In the genomic region with DNA sequence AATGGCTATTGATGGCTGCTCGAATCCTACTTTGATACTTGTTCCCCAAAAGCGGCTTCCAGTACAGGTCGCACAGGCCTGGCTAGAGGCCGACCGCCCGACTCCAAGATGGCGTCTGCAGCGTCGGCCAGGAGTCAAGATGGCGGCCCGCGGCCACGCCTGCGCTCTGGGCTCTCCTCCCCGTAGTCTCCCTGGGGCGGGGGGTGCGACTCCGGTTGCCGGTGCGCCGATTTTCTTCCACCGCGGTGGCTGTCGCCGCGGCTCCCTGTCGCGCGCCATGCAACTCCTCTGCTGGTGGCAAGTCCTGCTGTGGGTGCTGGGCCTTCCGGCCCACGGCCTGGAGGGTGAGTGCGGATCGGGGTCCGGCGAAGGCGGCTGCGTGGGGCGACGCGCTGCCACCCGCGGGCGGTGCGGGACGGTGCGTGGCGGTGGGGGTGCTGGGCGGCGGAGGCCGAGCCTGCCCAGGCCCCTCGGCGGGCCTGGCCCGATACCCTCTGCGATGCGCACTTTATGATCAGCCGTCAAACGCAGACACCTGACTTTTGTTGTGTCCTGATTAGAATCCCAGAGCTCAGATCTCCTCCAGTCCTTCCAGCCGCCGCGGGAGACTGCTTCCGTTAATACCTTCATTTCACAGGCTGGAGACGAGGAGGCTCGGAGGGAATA, we compare ENCODE assay signal across 8 mouse cellular contexts. TPM values are rescaled to one million over a fixed set of nuclear protein-coding genes. Genes with fewer than 3 reads are reported as not detected.
DNase-seq lines count a peak whose midpoint lies in the region; ATAC-seq and TF ChIP-seq lines count a peak whose summit lies in the region.

A gene (plus strand): TSS at position 150 of the 666 bp plus-strand sequence.

- peak within 1 kb of the TSS; percentile 92 for H3ac ChIP-seq in C2C12 (ENCODE audit: control insufficient read depth, insufficient read length, low read depth)

- under 1% methylated on average over 63 of the region's 63 CpGs for WGBS in heart, embryonic 11.5 days (ENCODE audit: insufficient replicate concordance)
- 1% methylated on average over 62 of the region's 63 CpGs for WGBS in kidney, embryonic 15.5 days
- under 1% methylated on average over 61 of the region's 63 CpGs for WGBS in limb, embryonic 15.5 days
- WGBS in midbrain, postnatal 0 days = under 1% methylated on average over 49 of the region's 63 CpGs

- peak within 1 kb of the TSS; percentile 67 for H3K4me2 ChIP-seq in heart, embryonic 11.5 days
- H3K4me2 ChIP-seq in kidney, embryonic 15.5 days = peak within 1 kb of the TSS; percentile 61
- peak within 1 kb of the TSS; percentile 55 for H3K4me2 ChIP-seq in limb, embryonic 15.5 days
- H3K4me2 ChIP-seq in midbrain, postnatal 0 days (ENCODE audit: low read depth, low read length, poor library complexity, severe bottlenecking) = peak within 1 kb of the TSS; percentile 55

- peaks cover 4% of the 10 kb centered on the region for H3K79me3 ChIP-seq in C2C12 (ENCODE audit: low read depth)

- peak within 1 kb of the TSS; percentile 87 for H3K27ac ChIP-seq in heart, embryonic 11.5 days (ENCODE audit: low read depth, low read length)
- H3K27ac ChIP-seq in kidney, embryonic 15.5 days = peak within 1 kb of the TSS; percentile 80
- peak within 1 kb of the TSS; percentile 92 for H3K27ac ChIP-seq in limb, embryonic 15.5 days
- peak within 1 kb of the TSS; percentile 97 for H3K27ac ChIP-seq in midbrain, postnatal 0 days (ENCODE audit: low read depth, low read length)

- TF ChIP-seq POLR2A in brain, embryonic 14.5 days (IDR thresholded peaks at IDR 0.05; ENCODE audit: borderline replicate concordance, extremely low read depth, insufficient read depth, insufficient read length, poor library complexity, severe bottlenecking) = peak; percentile 80

- H3K9me3 ChIP-seq in erythroblast, embryonic 14.5 days (ENCODE audit: control insufficient read depth, low read length) = no peaks in the 10 kb centered on the region
- H3K9me3 ChIP-seq in heart, embryonic 11.5 days (replicated peaks; ENCODE audit: control insufficient read depth, low read length) = no peaks in the 10 kb centered on the region
- no peaks in the 10 kb centered on the region for H3K9me3 ChIP-seq in kidney, embryonic 15.5 days (replicated peaks)
- no peaks in the 10 kb centered on the region for H3K9me3 ChIP-seq in limb, embryonic 15.5 days
- no peaks in the 10 kb centered on the region for H3K9me3 ChIP-seq in midbrain, postnatal 0 days (ENCODE audit: low read length)

- H3K36me3 ChIP-seq in C2C12 (ENCODE audit: control insufficient read depth, insufficient read depth) = peaks cover 9% of the 10 kb centered on the region
- H3K36me3 ChIP-seq in erythroblast, embryonic 14.5 days (ENCODE audit: control insufficient read depth) = peaks cover 14% of the 10 kb centered on the region
- peaks cover 7% of the 10 kb centered on the region; the same call in 1 of the 2 replicates for H3K36me3 ChIP-seq in heart, embryonic 11.5 days (ENCODE audit: control insufficient read depth, insufficient read depth, low read length)
- H3K36me3 ChIP-seq in kidney, embryonic 15.5 days = peaks cover 19% of the 10 kb centered on the region
- H3K36me3 ChIP-seq in limb, embryonic 15.5 days = peaks cover 21% of the 10 kb centered on the region
- H3K36me3 ChIP-seq in midbrain, postnatal 0 days (ENCODE audit: insufficient read depth, low read length) = peaks cover 14% of the 10 kb centered on the region

- H3K27me3 ChIP-seq in C2C12 (ENCODE audit: control insufficient read depth, insufficient read depth, insufficient read length) = no peaks in the 10 kb centered on the region
- no peaks in the 10 kb centered on the region for H3K27me3 ChIP-seq in erythroblast, embryonic 14.5 days (ENCODE audit: control insufficient read depth)
- H3K27me3 ChIP-seq in heart, embryonic 11.5 days (ENCODE audit: control insufficient read depth, insufficient read depth, low read length) = no peaks in the 10 kb centered on the region
- H3K27me3 ChIP-seq in kidney, embryonic 15.5 days = no peaks in the 10 kb centered on the region
- no peaks in the 10 kb centered on the region for H3K27me3 ChIP-seq in limb, embryonic 15.5 days
- H3K27me3 ChIP-seq in midbrain, postnatal 0 days (ENCODE audit: insufficient read depth, low read length) = no peaks in the 10 kb centered on the region

- peaks cover 23% of the 10 kb centered on the region for H3K4me1 ChIP-seq in erythroblast, embryonic 14.5 days (ENCODE audit: control insufficient read depth)
- H3K4me1 ChIP-seq in heart, embryonic 11.5 days (ENCODE audit: control insufficient read depth, insufficient read depth, low read length) = no peaks in the 10 kb centered on the region
- peaks cover 7% of the 10 kb centered on the region for H3K4me1 ChIP-seq in kidney, embryonic 15.5 days
- H3K4me1 ChIP-seq in limb, embryonic 15.5 days = peaks cover 12% of the 10 kb centered on the region
- H3K4me1 ChIP-seq in midbrain, postnatal 0 days (ENCODE audit: insufficient read depth, low read length) = peaks cover 5% of the 10 kb centered on the region; the same call in 1 of the 2 replicates

- peak within 1 kb of the TSS; percentile 84 for H3K4me3 ChIP-seq in C2C12 (ENCODE audit: insufficient read depth, poor library complexity, severe bottlenecking)
- peak within 1 kb of the TSS; percentile 83 for H3K4me3 ChIP-seq in erythroblast, embryonic 14.5 days (replicated peaks)
- peak within 1 kb of the TSS; percentile 94 for H3K4me3 ChIP-seq in heart, embryonic 11.5 days (ENCODE audit: low read depth, low read length)
- peak within 1 kb of the TSS; percentile 84 for H3K4me3 ChIP-seq in kidney, embryonic 15.5 days (replicated peaks)
- peak within 1 kb of the TSS; percentile 97 for H3K4me3 ChIP-seq in limb, embryonic 15.5 days
- peak within 1 kb of the TSS; percentile 72 for H3K4me3 ChIP-seq in midbrain, postnatal 0 days (ENCODE audit: low read depth, low read length)

- H3K9ac ChIP-seq in heart, embryonic 11.5 days (ENCODE audit: low read depth, low read length) = peak within 1 kb of the TSS; percentile 98
- H3K9ac ChIP-seq in kidney, embryonic 15.5 days = peak within 1 kb of the TSS; percentile 93
- H3K9ac ChIP-seq in limb, embryonic 15.5 days = peak within 1 kb of the TSS; percentile 98
- H3K9ac ChIP-seq in midbrain, postnatal 0 days (replicated peaks; ENCODE audit: low read length, poor library complexity, severe bottlenecking) = peak within 1 kb of the TSS; percentile 91

- TF ChIP-seq CTCF in C2C12 (IDR thresholded peaks at IDR 0.05; ENCODE audit: control insufficient read depth, insufficient read depth, insufficient read length) = no peak
- no peak for TF ChIP-seq CTCF in brain, embryonic 14.5 days (IDR thresholded peaks at IDR 0.05; ENCODE audit: borderline replicate concordance, extremely low read depth, insufficient read depth, insufficient read length)
- TF ChIP-seq CTCF in midbrain, postnatal 0 days (IDR thresholded peaks at IDR 0.05) = no peak

- peak; percentile 84 for ATAC-seq in heart, embryonic 11.5 days (replicated peaks; ENCODE audit: insufficient number of reproducible peaks, low FRiP score, low TSS enrichment)
- peak; percentile 94 for ATAC-seq in kidney, embryonic 15.5 days (replicated peaks; ENCODE audit: low FRiP score)
- ATAC-seq in limb, embryonic 15.5 days (ENCODE audit: insufficient number of reproducible peaks, low FRiP score, low TSS enrichment, low read depth) = peak; percentile 87
- ATAC-seq in midbrain, postnatal 0 days (ENCODE audit: low FRiP score) = peak; percentile 92

- peak; percentile 94 for DNase-seq in brain, embryonic 14.5 days (ENCODE audit: low read depth)
- peak; percentile 93 for DNase-seq in midbrain, postnatal 0 days (ENCODE audit: low spot score)
- DNase-seq in spleen, postnatal 10 days (ENCODE audit: low spot score in 2 of 2) = peak; percentile 90 to 92

- peaks cover 25% of the 10 kb centered on the region for H3K79me2 ChIP-seq in C2C12 (ENCODE audit: control insufficient read depth, insufficient read depth)

TF ChIP-seq in C2C12, 6 proteins besides CTCF, POLR2A, EP300 and RAD21:
- TF ChIP-seq CEBPB (IDR thresholded peaks at IDR 0.05; ENCODE audit: low read depth) = no peak

RNA-seq across cellular contexts. Expression of the gene that starts here (rescaled TPM):
- 34.8 TPM for polyA plus RNA-seq in C2C12 (2012; fragmentation: generic; extraction: Trizol)
- polyA plus RNA-seq in brain, embryonic 14.5 days (2012; rRNA removed) = 73.0 and 73.1 TPM in 2 replicates
- polyA plus RNA-seq in erythroblast, embryonic 14.5 days (2012) = 0.82 and 0.99 TPM in 2 replicates
- polyA plus RNA-seq in heart, embryonic 11.5 days (2014; fragmentation: Nextera tagmentation; extraction: Ambion mirVana) = 61.1 and 69.5 TPM in 2 replicates
- 91.8 and 92.4 TPM in 2 replicates for polyA plus RNA-seq in kidney, embryonic 15.5 days (2015; fragmentation: Nextera tagmentation; extraction: Ambion mirVana)
- polyA plus RNA-seq in limb, embryonic 15.5 days (2015; fragmentation: Nextera tagmentation; extraction: Ambion mirVana) = 101 and 103 TPM in 2 replicates
- 93.4 and 108 TPM in 2 replicates for total RNA-seq in midbrain, postnatal 0 days (2014; rRNA removed)
- 137 and 142 TPM in 2 replicates for polyA plus RNA-seq in midbrain, postnatal 0 days (2015; fragmentation: Nextera tagmentation; extraction: Ambion mirVana)

Comparison
In these comparisons a context has a peak if more than half of its experiments do, and no peak if none do; other contexts are left out.
1. Peak in every context shown above with its lines: DNase-seq, ATAC-seq, H3K4me3 ChIP-seq and H3K27ac ChIP-seq.
2. RNA of the gene that starts here (polyA plus RNA-seq): 137 to 142 TPM in midbrain, postnatal 0 days, 101 to 103 TPM in limb, embryonic 15.5 days, 91.8 to 92.4 TPM in kidney, embryonic 15.5 days, 73.0 to 73.1 TPM in brain, embryonic 14.5 days, 61.1 to 69.5 TPM in heart, embryonic 11.5 days and 34.8 TPM in C2C12 (single experiment); 0.82 to 0.99 TPM in erythroblast, embryonic 14.5 days; every median in the first group is over 10 times any median in the second.